Mouse (Mus musculus): Measurements from ENCODE around the gene Tmem95. TPM values are rescaled to one million over a fixed set of nuclear protein-coding genes. Genes with fewer than 3 reads are reported as not detected.

The Tmem95 gene
- polyA plus RNA-seq, 1 experiment, result not detected

DNA sequence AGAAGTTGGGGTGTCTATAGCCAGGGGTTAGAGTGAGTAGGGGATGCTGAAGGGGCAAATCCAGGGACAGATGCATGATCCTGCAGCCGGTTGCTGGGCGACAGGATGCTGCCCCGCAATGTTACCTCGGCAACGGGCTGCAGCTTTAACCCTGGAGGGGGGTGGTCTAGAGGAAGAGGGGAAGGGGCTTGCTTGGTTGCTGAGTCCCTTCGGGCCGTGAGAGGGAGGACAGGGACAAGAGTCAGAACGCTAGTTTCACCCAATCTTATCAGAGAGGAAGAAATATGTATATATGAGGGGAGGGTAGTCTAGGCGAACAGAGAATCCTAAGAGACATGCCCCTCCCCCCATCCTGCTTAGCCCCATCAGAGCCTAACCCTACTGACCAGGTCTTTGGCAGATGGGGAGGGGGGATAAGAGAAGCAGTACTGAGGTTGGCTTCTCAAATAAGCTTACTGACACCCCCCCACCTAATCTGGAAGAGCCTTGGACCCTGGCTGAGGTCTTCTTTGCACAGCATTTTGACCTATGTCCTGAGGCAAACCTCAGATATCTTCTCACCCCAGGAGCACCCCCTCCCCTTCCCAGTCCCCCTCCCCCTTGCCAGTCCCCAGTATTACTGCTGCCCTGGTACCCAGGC, 42.4 kb downstream of the Tmem95 start:
- H3K27ac ChIP-seq (ENCODE audit: insufficient read depth, low read depth, low read length), result no peak overlapping the region; the same call in 1 of the 2 replicates
- 8% methylated on average over 9 of the region's 9 CpGs for WGBS
- H3K4me3 ChIP-seq (ENCODE audit: insufficient read depth, low read depth, low read length), result peak overlapping the region; percentile 89
- no peak for TF ChIP-seq CTCF (IDR thresholded peaks at IDR 0.05; ENCODE audit: insufficient read depth, low read depth, low read length)
- no peak for TF ChIP-seq POLR2A (IDR thresholded peaks at IDR 0.05; ENCODE audit: insufficient read depth, low read depth, low read length)
- H3K4me1 ChIP-seq (ENCODE audit: control insufficient read depth, insufficient read depth, low read length), result peaks cover 28% of the 10 kb centered on the region

DNA sequence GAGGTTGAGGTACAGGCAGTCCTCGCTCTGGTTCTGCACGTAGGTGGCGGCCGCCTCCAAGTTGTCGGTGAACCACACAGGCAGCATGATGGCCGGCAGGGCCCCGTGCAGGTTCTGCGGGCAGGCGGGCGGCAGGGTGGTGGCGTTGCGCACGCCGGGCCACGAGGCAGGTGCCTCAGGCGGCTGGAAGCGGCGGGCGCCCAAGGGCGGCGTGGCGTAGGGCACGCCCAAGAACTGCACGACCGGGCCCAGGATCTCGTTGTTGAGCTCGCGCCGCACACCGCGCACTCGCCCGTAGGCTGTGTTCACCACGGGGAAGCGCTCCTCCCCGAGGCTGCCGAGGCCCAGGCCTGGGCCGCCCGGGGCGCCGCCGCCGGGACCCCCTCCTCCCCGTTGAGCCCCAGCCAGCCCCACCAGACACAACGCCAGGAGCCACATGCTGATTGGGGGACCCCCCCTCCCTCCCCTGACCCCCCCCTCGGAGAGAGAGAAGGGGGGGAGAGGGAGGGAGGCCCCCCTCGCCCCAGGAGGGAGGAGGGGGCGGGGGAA, 43.7 kb downstream of the Tmem95 start:
- Histone ChIP-seq H3K4me1 (ENCODE audit: control insufficient read depth, insufficient read depth, low read length) (peaks cover 31% of the 10 kb centered on the region), H3K4me3 (ENCODE audit: insufficient read depth, low read depth, low read length) (peak overlapping the region; percentile 29), H3K27ac (ENCODE audit: insufficient read depth, low read depth, low read length) (no peak overlapping the region)
- 10% methylated on average over 45 of the region's 48 CpGs for WGBS
- TF ChIP-seq POLR2A (IDR thresholded peaks at IDR 0.05; ENCODE audit: insufficient read depth, low read depth, low read length), result no peak
- TF ChIP-seq CTCF (IDR thresholded peaks at IDR 0.05; ENCODE audit: insufficient read depth, low read depth, low read length), result no peak

DNA sequence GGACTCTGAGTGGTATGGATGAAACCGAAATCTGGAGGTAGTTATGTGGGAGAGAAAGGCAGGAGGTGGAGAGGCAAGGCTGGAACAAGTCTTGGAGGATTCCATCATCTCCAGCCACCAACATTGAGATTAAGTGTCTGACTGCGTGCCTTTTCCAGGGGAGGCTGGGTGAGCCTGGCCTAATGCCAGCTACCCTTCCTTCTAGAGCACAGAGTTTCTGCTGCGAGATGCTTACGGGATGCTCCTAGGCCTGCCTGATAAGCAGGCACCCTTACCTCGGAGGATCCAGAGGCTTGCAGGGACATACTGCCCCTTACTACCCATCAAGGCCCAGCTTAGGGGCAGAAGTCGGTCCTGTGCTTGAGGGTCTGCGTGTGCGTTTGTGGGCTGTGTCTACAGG, 44.3 kb downstream of the Tmem95 start:
- no peak overlapping the region for H3K27ac ChIP-seq (ENCODE audit: insufficient read depth, low read depth, low read length)
- peak overlapping the region; percentile 29 for H3K4me3 ChIP-seq (ENCODE audit: insufficient read depth, low read depth, low read length)
- TF ChIP-seq POLR2A (IDR thresholded peaks at IDR 0.05; ENCODE audit: insufficient read depth, low read depth, low read length) (no peak), CTCF (IDR thresholded peaks at IDR 0.05; ENCODE audit: insufficient read depth, low read depth, low read length) (no peak)
- peaks cover 27% of the 10 kb centered on the region for H3K4me1 ChIP-seq (ENCODE audit: control insufficient read depth, insufficient read depth, low read length)
- 61% methylated on average over 8 of the region's 8 CpGs for WGBS

DNA sequence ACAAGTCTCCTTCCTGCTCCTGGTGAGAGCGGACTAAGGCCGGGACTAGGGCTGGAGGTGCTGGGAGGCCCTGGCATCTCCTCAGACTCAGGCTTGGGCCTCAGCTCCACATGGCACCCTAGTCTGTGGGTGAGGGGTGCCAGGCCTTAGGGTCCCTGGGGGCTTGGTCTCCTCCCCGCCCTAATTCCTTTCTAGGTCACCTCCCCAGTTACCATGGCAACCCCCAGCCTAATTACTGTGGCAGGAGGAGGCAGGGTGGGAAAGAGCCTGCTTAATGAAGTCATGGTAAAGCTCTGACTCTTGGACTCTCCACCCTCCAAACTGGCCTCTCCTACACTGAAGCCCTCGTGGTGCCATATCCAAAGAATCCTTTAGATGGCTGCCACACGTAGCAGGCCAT, 49.0 kb downstream of the Tmem95 start:
- WGBS, result 72% methylated on average over 5 of the region's 5 CpGs
- H3K4me1 ChIP-seq (ENCODE audit: control insufficient read depth, insufficient read depth, low read length), result peaks cover 8% of the 10 kb centered on the region
- H3K27ac ChIP-seq (ENCODE audit: insufficient read depth, low read depth, low read length), result no peak overlapping the region
- TF ChIP-seq POLR2A (IDR thresholded peaks at IDR 0.05; ENCODE audit: insufficient read depth, low read depth, low read length) (no peak), CTCF (IDR thresholded peaks at IDR 0.05; ENCODE audit: insufficient read depth, low read depth, low read length) (no peak)
- no peak overlapping the region for H3K4me3 ChIP-seq (ENCODE audit: insufficient read depth, low read depth, low read length)

Other genes starting within 250 kb of the Tmem95 start
- not detected in 2 replicates for gene Fxr2, start 245.0 kb downstream of the Tmem95 start, polyA plus RNA-seq (2012; ENCODE audit: insufficient read depth, insufficient read length, low replicate concordance, missing spikeins)
- gene Sox15, start 222.7 kb downstream of the Tmem95 start, polyA plus RNA-seq (2012; ENCODE audit: insufficient read depth, insufficient read length, low replicate concordance, missing spikeins), result not detected in 2 replicates
- gene Mpdu1, start 215.4 kb downstream of the Tmem95 start, polyA plus RNA-seq (2012; ENCODE audit: insufficient read depth, insufficient read length, low replicate concordance, missing spikeins), result not detected in 2 replicates
- gene Cd68, start 211.9 kb downstream of the Tmem95 start, polyA plus RNA-seq (2012; ENCODE audit: insufficient read depth, insufficient read length, low replicate concordance, missing spikeins), result not detected in 2 replicates
- 796 TPM in 1 of 2 replicates, not detected in the other for gene Eif4a1, start 205.6 kb downstream of the Tmem95 start, polyA plus RNA-seq (2012; ENCODE audit: insufficient read depth, insufficient read length, low replicate concordance, missing spikeins)
- not detected in 2 replicates for gene Senp3, start 195.9 kb downstream of the Tmem95 start, polyA plus RNA-seq (2012; ENCODE audit: insufficient read depth, insufficient read length, low replicate concordance, missing spikeins)
- not detected in 2 replicates for gene Tnfsf13, start 192.2 kb downstream of the Tmem95 start, polyA plus RNA-seq (2012; ENCODE audit: insufficient read depth, insufficient read length, low replicate concordance, missing spikeins)
- not detected in 2 replicates for gene Tnfsf12, start 182.2 kb downstream of the Tmem95 start, polyA plus RNA-seq (2012; ENCODE audit: insufficient read depth, insufficient read length, low replicate concordance, missing spikeins)
- not detected in 2 replicates for gene Tnfsfm13, start 181.9 kb downstream of the Tmem95 start, polyA plus RNA-seq (2012; ENCODE audit: insufficient read depth, insufficient read length, low replicate concordance, missing spikeins)
- gene Polr2a, start 119.4 kb downstream of the Tmem95 start, polyA plus RNA-seq (2012; ENCODE audit: insufficient read depth, insufficient read length, low replicate concordance, missing spikeins), result 105 TPM in 2 replicates
- gene Slc35g3, start 116.0 kb downstream of the Tmem95 start, polyA plus RNA-seq (2012; ENCODE audit: insufficient read depth, insufficient read length, low replicate concordance, missing spikeins), result not detected in 2 replicates
- gene Zbtb4, start 112.1 kb downstream of the Tmem95 start, polyA plus RNA-seq (2012; ENCODE audit: insufficient read depth, insufficient read length, low replicate concordance, missing spikeins), result 250 TPM in 1 of 2 replicates, not detected in the other
- not detected in 2 replicates for gene Chrnb1, start 82.1 kb downstream of the Tmem95 start, polyA plus RNA-seq (2012; ENCODE audit: insufficient read depth, insufficient read length, low replicate concordance, missing spikeins)
- not detected in 2 replicates for gene Fgf11, start 76.2 kb downstream of the Tmem95 start, polyA plus RNA-seq (2012; ENCODE audit: insufficient read depth, insufficient read length, low replicate concordance, missing spikeins)
- not detected in 2 replicates for gene Tmem102, start 72.4 kb downstream of the Tmem95 start, polyA plus RNA-seq (2012; ENCODE audit: insufficient read depth, insufficient read length, low replicate concordance, missing spikeins)
- not detected in 2 replicates for gene Gm39566, start 62.7 kb downstream of the Tmem95 start, polyA plus RNA-seq (2012; ENCODE audit: insufficient read depth, insufficient read length, low replicate concordance, missing spikeins)
- not detected in 2 replicates for gene Spem2, start 59.6 kb downstream of the Tmem95 start, polyA plus RNA-seq (2012; ENCODE audit: insufficient read depth, insufficient read length, low replicate concordance, missing spikeins)
- not detected in 2 replicates for gene Spem1, start 55.8 kb downstream of the Tmem95 start, polyA plus RNA-seq (2012; ENCODE audit: insufficient read depth, insufficient read length, low replicate concordance, missing spikeins)
- 82.2 TPM in 1 of 2 replicates, not detected in the other for gene Nlgn2, start 40.2 kb downstream of the Tmem95 start, polyA plus RNA-seq (2012; ENCODE audit: insufficient read depth, insufficient read length, low replicate concordance, missing spikeins)
- not detected in 2 replicates for gene Tmem256, start 39.5 kb downstream of the Tmem95 start, polyA plus RNA-seq (2012; ENCODE audit: insufficient read depth, insufficient read length, low replicate concordance, missing spikeins)
- gene Plscr3, start 31.6 kb downstream of the Tmem95 start, polyA plus RNA-seq (2012; ENCODE audit: insufficient read depth, insufficient read length, low replicate concordance, missing spikeins), result not detected in 2 replicates
- gene Tnk1, start 19.3 kb downstream of the Tmem95 start, polyA plus RNA-seq (2012; ENCODE audit: insufficient read depth, insufficient read length, low replicate concordance, missing spikeins), result not detected in 2 replicates
- gene Kctd11, start 3.4 kb upstream of the Tmem95 start, polyA plus RNA-seq (2012; ENCODE audit: insufficient read depth, insufficient read length, low replicate concordance, missing spikeins), result not detected in 2 replicates
- 120 TPM in 1 of 2 replicates, not detected in the other for gene Acap1, start 17.5 kb upstream of the Tmem95 start, polyA plus RNA-seq (2012; ENCODE audit: insufficient read depth, insufficient read length, low replicate concordance, missing spikeins)
- gene 2810408A11Rik, start 23.0 kb upstream of the Tmem95 start, polyA plus RNA-seq (2012; ENCODE audit: insufficient read depth, insufficient read length, low replicate concordance, missing spikeins), result not detected in 2 replicates
- gene Neurl4, start 23.1 kb upstream of the Tmem95 start, polyA plus RNA-seq (2012; ENCODE audit: insufficient read depth, insufficient read length, low replicate concordance, missing spikeins), result not detected in 2 replicates
- gene Gps2, start 35.9 kb upstream of the Tmem95 start, polyA plus RNA-seq (2012; ENCODE audit: insufficient read depth, insufficient read length, low replicate concordance, missing spikeins), result not detected in 2 replicates
- gene Eif5a, start 43.9 kb upstream of the Tmem95 start, polyA plus RNA-seq (2012; ENCODE audit: insufficient read depth, insufficient read length, low replicate concordance, missing spikeins), result 516 and 653 TPM in 2 replicates
- gene Ybx2, start 57.8 kb upstream of the Tmem95 start, polyA plus RNA-seq (2012; ENCODE audit: insufficient read depth, insufficient read length, low replicate concordance, missing spikeins), result not detected in 2 replicates
- gene Slc2a4, start 70.2 kb upstream of the Tmem95 start, polyA plus RNA-seq (2012; ENCODE audit: insufficient read depth, insufficient read length, low replicate concordance, missing spikeins), result not detected in 2 replicates
- gene Cldn7, start 86.8 kb upstream of the Tmem95 start, polyA plus RNA-seq (2012; ENCODE audit: insufficient read depth, insufficient read length, low replicate concordance, missing spikeins), result not detected in 2 replicates
- gene Ctdnep1, start 103.1 kb upstream of the Tmem95 start, polyA plus RNA-seq (2012; ENCODE audit: insufficient read depth, insufficient read length, low replicate concordance, missing spikeins), result not detected in 2 replicates
- not detected in 2 replicates for gene Elp5, start 104.5 kb upstream of the Tmem95 start, polyA plus RNA-seq (2012; ENCODE audit: insufficient read depth, insufficient read length, low replicate concordance, missing spikeins)
- gene Gabarap, start 113.1 kb upstream of the Tmem95 start, polyA plus RNA-seq (2012; ENCODE audit: insufficient read depth, insufficient read length, low replicate concordance, missing spikeins), result not detected in 2 replicates
- gene Phf23, start 117.8 kb upstream of the Tmem95 start, polyA plus RNA-seq (2012; ENCODE audit: insufficient read depth, insufficient read length, low replicate concordance, missing spikeins), result not detected in 2 replicates
- not detected in 2 replicates for gene Dvl2, start 122.6 kb upstream of the Tmem95 start, polyA plus RNA-seq (2012; ENCODE audit: insufficient read depth, insufficient read length, low replicate concordance, missing spikeins)
- gene Acadvl, start 137.4 kb upstream of the Tmem95 start, polyA plus RNA-seq (2012; ENCODE audit: insufficient read depth, insufficient read length, low replicate concordance, missing spikeins), result not detected in 2 replicates
- 210 and 442 TPM in 2 replicates for gene Dlg4, start 138.9 kb upstream of the Tmem95 start, polyA plus RNA-seq (2012; ENCODE audit: insufficient read depth, insufficient read length, low replicate concordance, missing spikeins)
- gene Asgr1, start 176.1 kb upstream of the Tmem95 start, polyA plus RNA-seq (2012; ENCODE audit: insufficient read depth, insufficient read length, low replicate concordance, missing spikeins), result not detected in 2 replicates
- not detected in 2 replicates for gene Asgr2, start 214.6 kb upstream of the Tmem95 start, polyA plus RNA-seq (2012; ENCODE audit: insufficient read depth, insufficient read length, low replicate concordance, missing spikeins)

All from olfactory bulb, adult 2 months (tissue).